Mouse (Mus musculus) lung, postnatal 0 days (tissue): ENCODE measurements at regions not wholly inside any gene's neighbourhood (a gene's known extent, or its start where the extent isn't known, plus 50 kb on each side); places are given as distances from the start of the nearest gene placed in this dataset.

Experiments used
- ATAC-seq: fragments of 200-750 bp; cut with Nextera tagmentation; 2 replicates; pipeline ENCODE4 v1.8.0; 2017; ENCODE audit warnings: moderate library complexity
- DNase-seq: peaks from one replicate; pipeline ENCODE4 v3.0.0-alpha.2; 2016; ENCODE audit warnings: low spot score
- H3K27ac ChIP-seq: fragments of 300-500 bp; sonication (generic); 2 replicates; pipeline ENCODE4 v1.5.1; 2014; ENCODE audit warnings: antibody characterized with exemption, mild to moderate bottlenecking, low read length, mixed read lengths
- H3K27me3 ChIP-seq: fragments of 300-500 bp; sonication (generic); replicated peaks from 2 replicates; pipeline ENCODE4 v1.6.1; 2014; ENCODE audit warnings: low read length, mixed read lengths; ENCODE audit not compliant: insufficient read depth
- H3K36me3 ChIP-seq: fragments of 300-500 bp; sonication (generic); 2 replicates; pipeline ENCODE4 v1.6.1; 2014; ENCODE audit warnings: low read length, mixed read lengths; ENCODE audit not compliant: insufficient read depth
- H3K4me1 ChIP-seq: fragments of 300-500 bp; sonication (generic); 2 replicates; pipeline ENCODE4 v1.6.1; 2014; ENCODE audit warnings: antibody characterized with exemption, low read depth, low read length, mixed read lengths; ENCODE audit not compliant: insufficient read depth
- H3K4me2 ChIP-seq: fragments of 300-500 bp; sonication (generic); replicated peaks from 2 replicates; pipeline ENCODE4 v1.6.1; 2014; ENCODE audit warnings: low read depth, mild to moderate bottlenecking, low read length, moderate library complexity, mixed read lengths
- H3K4me3 ChIP-seq: fragments of 300-500 bp; sonication (generic); 2 replicates; pipeline ENCODE4 v1.5.1; 2014; ENCODE audit warnings: low read depth, low read length
- H3K9ac ChIP-seq: fragments of 300-500 bp; sonication (generic); replicated peaks from 2 replicates; pipeline ENCODE4 v1.6.1; 2014; ENCODE audit warnings: low read depth, mild to moderate bottlenecking
- H3K9me3 ChIP-seq: fragments of 300-500 bp; sonication (generic); 2 replicates; pipeline ENCODE4 v1.6.1; 2016; ENCODE audit warnings: low read length, mixed read lengths
- CTCF ChIP-seq: IDR thresholded peaks from 2 replicates; pipeline ENCODE4 v1.5.1; 2016; ENCODE audit warnings: antibody characterized with exemption, mild to moderate bottlenecking
- EP300 ChIP-seq: IDR thresholded peaks from 2 replicates; pipeline ENCODE4 v1.6.1; 2016; ENCODE audit warnings: antibody characterized with exemption, mild to moderate bottlenecking, control low read depth
- WGBS: fragments of 180-500 bp; shearing (Covaris S2); extraction: QIAGEN DNeasy Blood & Tissue Kit; methylation state at CpG from one replicate; pipeline ENCODE4 v1.1.7; 2014; 5-methylcytosine and 5-hydroxymethylcytosine counted together

GRCm38 (mm10) chr3:52198751-52199738 lies 69.1 kb upstream of the Foxo1 start:
- peak; percentile 17; the same call in 1 of the 2 replicates for ATAC-seq
- H3K9ac ChIP-seq = no peak overlapping the region
- no peaks in the 10 kb centered on the region for H3K27me3 ChIP-seq
- peaks cover 11% of the 10 kb centered on the region for H3K4me1 ChIP-seq
- peak overlapping the region; percentile 35 for H3K4me2 ChIP-seq
- H3K4me3 ChIP-seq = peak overlapping the region; percentile 12
- no peak for TF ChIP-seq EP300
- no peak; the same call in 1 of the 2 replicates for TF ChIP-seq CTCF
- no peak overlapping the region for H3K27ac ChIP-seq
- H3K36me3 ChIP-seq = no peaks in the 10 kb centered on the region
- 39% methylated on average over 17 of the region's 17 CpGs for WGBS
- DNase-seq = peak; percentile 40
- no peaks in the 10 kb centered on the region for H3K9me3 ChIP-seq

DNA sequence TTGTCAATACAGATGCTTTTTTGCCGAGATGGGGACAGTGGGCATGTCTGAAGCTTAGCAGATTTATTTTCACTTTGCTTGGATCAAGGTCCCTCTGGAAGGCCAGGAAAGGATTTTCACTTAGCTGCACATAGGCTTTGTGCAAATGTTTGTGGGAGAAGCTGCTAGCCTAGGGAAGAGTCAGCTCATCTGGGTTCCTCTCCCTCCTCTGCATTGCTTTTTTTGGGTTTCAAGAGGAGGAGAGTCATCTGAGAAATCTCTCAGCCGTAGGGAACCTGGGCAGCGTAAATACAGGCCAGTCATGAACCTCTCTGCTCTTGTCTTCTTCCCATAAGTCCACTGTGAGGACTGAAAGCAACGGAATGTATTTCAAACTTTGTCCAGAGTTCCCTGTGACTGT lies 68.0 kb upstream of the Foxo1 start:
- H3K4me3 ChIP-seq = no peak overlapping the region
- ATAC-seq (no peak), DNase-seq (no peak)
- WGBS = 69% methylated on average over 4 of the region's 4 CpGs
- H3K27me3 ChIP-seq = no peaks in the 10 kb centered on the region
- H3K4me2 ChIP-seq = no peak overlapping the region
- peaks cover 11% of the 10 kb centered on the region for H3K4me1 ChIP-seq
- no peak overlapping the region for H3K27ac ChIP-seq
- TF ChIP-seq CTCF (no peak), EP300 (no peak)
- H3K9me3 ChIP-seq = no peaks in the 10 kb centered on the region
- no peaks in the 10 kb centered on the region for H3K36me3 ChIP-seq
- no peak overlapping the region for H3K9ac ChIP-seq

- no peaks in the 10 kb centered on the region for H3K27me3 ChIP-seq
- H3K36me3 ChIP-seq = no peaks in the 10 kb centered on the region
- no peak overlapping the region for H3K27ac ChIP-seq
- H3K4me1 ChIP-seq = no peaks in the 10 kb centered on the region
- H3K4me2 ChIP-seq = peak overlapping the region; percentile 33
- H3K9ac ChIP-seq = no peak overlapping the region
- TF ChIP-seq CTCF (no peak), EP300 (no peak)
- ATAC-seq (peak; percentile 47), DNase-seq (peak; percentile 41)
- WGBS = 15% methylated on average over 24 of the region's 24 CpGs
- H3K4me3 ChIP-seq = no peak overlapping the region
- H3K9me3 ChIP-seq = no peaks in the 10 kb centered on the region
Observed at GRCm38 (mm10) chr3:52210556-52211302, 57.4 kb upstream of the Foxo1 start.

DNA sequence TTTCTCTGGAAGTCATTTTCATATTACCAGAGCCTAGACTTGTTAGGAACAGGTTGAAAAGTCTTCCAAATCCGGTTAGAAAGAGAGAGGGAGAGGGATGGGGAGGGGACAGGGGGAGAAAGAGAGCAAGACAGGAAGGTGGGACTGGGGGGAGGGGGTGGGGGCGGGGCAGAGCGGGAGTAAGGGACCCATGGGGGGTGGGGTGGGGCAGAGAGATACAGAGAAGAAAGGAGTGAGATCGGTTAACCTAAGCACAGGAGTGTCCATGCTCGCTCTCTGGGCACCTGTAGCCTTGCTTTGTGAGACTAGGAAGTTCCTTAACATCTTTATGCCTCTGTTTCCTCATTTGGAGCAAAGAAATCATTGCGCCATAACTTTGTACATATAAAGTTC lies 56.8 kb upstream of the Foxo1 start:
- H3K4me2 ChIP-seq = peak overlapping the region; percentile 33
- H3K27me3 ChIP-seq = no peaks in the 10 kb centered on the region
- TF ChIP-seq CTCF (no peak), EP300 (no peak)
- 28% methylated on average over 5 of the region's 6 CpGs for WGBS
- H3K9ac ChIP-seq = no peak overlapping the region
- H3K27ac ChIP-seq = no peak overlapping the region
- DNase-seq (no peak), ATAC-seq (no peak)
- H3K4me3 ChIP-seq = no peak overlapping the region
- H3K9me3 ChIP-seq = no peaks in the 10 kb centered on the region
- H3K36me3 ChIP-seq = no peaks in the 10 kb centered on the region
- H3K4me1 ChIP-seq = no peaks in the 10 kb centered on the region

DNA sequence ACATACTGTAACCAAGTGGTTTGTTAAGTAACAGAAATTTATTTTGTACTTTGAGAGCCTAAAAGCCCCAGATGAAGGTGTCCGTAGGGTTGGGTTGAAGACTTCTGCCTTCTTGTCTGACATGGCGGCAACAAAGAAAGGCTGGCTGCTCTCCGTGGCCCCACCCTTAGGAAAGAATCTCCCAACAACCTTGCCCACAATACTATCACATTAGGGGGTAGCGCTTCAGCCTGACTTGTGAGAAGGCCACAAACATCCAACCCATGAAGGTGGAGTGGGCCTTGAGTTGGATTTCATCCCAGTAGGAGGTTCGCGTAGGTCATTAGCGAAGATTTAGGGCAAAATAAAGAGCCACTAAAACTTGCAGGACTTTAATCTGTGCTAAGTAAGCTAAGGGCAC lies 54.0 kb upstream of the Foxo1 start:
- DNase-seq (no peak), ATAC-seq (no peak)
- 98% methylated on average over 7 of the region's 7 CpGs for WGBS
- Histone ChIP-seq H3K9me3 (no peaks in the 10 kb centered on the region), H3K27ac (no peak overlapping the region), H3K4me3 (no peak overlapping the region), H3K4me2 (no peak overlapping the region), H3K9ac (no peak overlapping the region), H3K27me3 (no peaks in the 10 kb centered on the region), H3K36me3 (no peaks in the 10 kb centered on the region), H3K4me1 (no peaks in the 10 kb centered on the region)
- TF ChIP-seq EP300 (no peak), CTCF (no peak)

DNA sequence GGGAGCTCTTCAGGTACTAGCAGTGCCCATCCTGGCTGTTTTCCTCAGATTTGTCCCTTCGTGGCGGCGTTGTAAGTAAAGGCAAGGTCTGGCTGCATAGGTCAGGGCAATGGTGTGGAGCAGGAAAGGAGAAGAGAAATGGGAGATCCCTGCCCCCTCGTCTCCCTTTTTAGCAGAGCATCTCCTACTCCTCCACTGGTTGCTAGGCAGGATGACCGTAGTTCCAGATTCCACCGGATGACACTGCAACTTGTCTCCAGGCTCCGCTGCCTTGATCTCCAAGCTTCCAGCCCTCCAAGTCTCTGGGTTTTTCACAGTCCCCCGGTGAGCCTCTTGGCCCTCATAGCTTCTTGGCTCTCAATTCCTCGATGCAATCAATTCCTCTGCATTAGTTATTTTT lies 53.1 kb upstream of the Foxo1 start:
- DNase-seq = no peak
- TF ChIP-seq CTCF (no peak), EP300 (no peak)
- Histone ChIP-seq H3K27me3 (no peaks in the 10 kb centered on the region), H3K9ac (no peak overlapping the region), H3K4me2 (no peak overlapping the region), H3K27ac (no peak overlapping the region), H3K4me3 (no peak overlapping the region), H3K4me1 (no peaks in the 10 kb centered on the region), H3K9me3 (no peaks in the 10 kb centered on the region), H3K36me3 (no peaks in the 10 kb centered on the region)
- no peak for ATAC-seq
- 87% methylated on average over 9 of the region's 9 CpGs for whole genome bisulfite sequencing
